Mouse (Mus musculus): ENCODE results near the gene Susd1.

DNA sequence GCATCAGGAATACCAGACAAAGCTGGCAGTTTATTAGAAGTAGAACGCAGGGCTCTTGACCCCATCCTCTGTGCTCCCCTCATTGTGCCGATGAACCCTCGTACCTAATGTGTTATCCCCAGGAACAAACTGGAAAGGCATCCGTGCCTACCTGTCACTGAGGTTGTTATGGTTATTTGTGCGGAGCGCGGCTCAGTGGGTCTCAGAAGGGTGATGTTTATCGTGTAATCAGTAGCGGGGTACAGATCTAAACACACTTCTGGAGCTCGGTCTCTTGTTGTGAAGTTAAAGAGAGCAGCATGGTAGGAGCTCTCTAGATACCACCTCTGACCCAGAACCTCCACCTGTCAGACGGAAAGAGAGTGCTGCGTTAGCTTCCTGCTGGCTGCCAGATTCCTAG lies 72.9 kb downstream of the Susd1 start:
- TF ChIP-seq POLR2A (IDR thresholded peaks at IDR 0.05; ENCODE audit: insufficient read depth, low read length) (no peak), EP300 (IDR thresholded peaks at IDR 0.05; ENCODE audit: insufficient read depth, low read depth, low read length) (no peak)
